Mouse (Mus musculus): Measurements from ENCODE around the gene Cyb561d2.
"Not testable (repeated sequence)": the region's sequence is repeated elsewhere in the genome, so short reads cannot be mapped to it uniquely, and the experiment has no call there.

Gene Cyb561d2

DNA sequence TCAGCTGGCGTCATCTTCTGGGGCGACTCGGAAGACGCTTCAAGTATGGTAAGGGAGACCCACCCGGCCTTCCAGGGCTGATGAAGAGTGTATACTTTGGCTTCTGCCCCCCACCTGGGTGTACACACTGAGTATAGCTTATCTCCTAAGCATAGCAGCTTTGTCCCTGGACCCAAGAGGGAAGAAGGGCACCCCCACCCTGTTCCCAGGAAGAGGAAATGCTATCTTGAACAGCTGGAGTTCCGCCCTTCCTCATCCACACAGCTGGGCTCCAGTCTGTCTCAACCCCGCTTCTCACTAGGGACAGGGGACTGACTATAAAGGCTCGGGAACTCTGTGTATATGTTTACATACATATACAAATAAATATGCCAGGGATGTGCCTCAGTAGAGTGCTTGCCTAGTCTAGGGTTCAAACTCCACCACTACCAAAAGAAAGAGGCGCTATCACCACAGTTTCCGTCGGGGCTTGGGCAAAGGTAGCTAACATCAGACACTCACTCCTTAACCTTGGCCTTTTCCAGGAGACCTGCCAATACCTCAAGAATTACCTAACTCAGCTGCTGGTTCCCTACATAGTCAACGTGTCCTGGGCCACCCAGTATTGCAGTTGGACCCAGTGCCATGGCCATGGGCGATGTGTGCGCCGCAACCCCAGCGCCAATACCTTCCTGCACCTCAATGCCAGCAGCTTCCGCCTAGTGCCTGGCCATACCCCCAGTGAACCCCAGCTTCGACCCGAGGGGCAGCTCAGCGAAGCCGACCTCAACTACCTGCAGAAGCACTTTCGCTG is 29.7 kb upstream of the Cyb561d2 start:
- no peak for DNase-seq (ENCODE audit: low read depth in 2 of 2, low spot score in 2 of 2)

DNA sequence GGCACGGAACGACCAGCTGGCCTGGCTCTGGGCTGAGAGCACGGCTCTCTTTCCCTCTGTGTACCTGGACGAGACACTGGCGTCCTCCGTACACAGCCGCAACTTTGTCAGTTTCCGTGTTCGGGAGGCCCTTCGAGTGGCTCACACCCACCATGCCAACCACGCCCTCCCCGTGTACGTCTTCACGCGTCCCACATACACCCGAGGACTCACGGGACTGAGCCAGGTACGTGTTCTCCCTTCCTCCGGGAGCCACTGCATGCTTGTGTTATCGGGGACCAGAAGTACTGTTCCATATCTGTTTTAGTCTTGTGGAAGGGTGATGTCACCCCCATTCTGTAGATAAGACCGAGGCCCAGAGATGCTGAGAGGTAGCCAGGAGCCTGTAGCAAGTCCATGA is 28.9 kb upstream of the Cyb561d2 start:
- DNase-seq (ENCODE audit: low read depth in 2 of 2, low spot score in 2 of 2): no peak

DNA sequence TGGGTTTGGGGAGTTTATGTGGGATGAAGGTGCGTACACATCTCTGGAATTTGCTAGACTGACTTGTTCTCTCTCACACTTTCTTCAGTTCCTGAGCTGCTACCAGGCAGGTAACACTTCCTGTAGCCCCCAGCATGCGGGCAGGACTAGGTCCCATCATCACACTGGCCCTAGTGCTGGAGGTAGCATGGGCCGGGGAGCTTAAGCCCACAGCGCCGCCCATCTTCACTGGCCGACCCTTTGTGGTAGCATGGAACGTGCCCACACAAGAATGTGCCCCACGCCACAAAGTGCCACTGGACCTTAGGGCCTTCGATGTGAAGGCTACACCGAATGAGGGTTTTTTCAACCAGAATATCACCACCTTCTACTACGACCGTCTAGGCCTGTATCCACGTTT is 28.0 kb upstream of the Cyb561d2 start:
- DNase-seq (ENCODE audit: low read depth in 2 of 2, low spot score in 2 of 2): no peak

DNA sequence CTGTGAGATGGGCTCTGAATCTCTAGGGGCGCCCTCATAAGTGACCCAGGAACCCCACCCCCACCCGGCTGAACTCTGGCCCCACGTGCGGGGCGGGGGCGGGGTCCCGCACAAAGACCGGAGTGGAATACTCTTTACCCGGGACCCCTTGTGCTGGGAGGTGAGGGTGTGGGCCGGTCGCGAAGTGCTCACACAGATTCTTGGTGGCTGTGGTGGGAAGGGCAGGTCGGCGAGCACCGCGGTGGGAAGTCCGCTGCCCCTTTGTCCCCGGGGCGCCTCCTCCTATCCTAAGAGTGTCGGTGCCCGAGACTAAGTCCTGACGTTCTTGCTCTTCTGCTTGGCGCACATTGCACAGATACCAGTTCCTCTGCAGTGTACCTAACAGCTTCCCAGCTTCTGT is 27.3 kb upstream of the Cyb561d2 start:
- DNase-seq (ENCODE audit: low read depth in 2 of 2, low spot score in 2 of 2): no peak

DNA sequence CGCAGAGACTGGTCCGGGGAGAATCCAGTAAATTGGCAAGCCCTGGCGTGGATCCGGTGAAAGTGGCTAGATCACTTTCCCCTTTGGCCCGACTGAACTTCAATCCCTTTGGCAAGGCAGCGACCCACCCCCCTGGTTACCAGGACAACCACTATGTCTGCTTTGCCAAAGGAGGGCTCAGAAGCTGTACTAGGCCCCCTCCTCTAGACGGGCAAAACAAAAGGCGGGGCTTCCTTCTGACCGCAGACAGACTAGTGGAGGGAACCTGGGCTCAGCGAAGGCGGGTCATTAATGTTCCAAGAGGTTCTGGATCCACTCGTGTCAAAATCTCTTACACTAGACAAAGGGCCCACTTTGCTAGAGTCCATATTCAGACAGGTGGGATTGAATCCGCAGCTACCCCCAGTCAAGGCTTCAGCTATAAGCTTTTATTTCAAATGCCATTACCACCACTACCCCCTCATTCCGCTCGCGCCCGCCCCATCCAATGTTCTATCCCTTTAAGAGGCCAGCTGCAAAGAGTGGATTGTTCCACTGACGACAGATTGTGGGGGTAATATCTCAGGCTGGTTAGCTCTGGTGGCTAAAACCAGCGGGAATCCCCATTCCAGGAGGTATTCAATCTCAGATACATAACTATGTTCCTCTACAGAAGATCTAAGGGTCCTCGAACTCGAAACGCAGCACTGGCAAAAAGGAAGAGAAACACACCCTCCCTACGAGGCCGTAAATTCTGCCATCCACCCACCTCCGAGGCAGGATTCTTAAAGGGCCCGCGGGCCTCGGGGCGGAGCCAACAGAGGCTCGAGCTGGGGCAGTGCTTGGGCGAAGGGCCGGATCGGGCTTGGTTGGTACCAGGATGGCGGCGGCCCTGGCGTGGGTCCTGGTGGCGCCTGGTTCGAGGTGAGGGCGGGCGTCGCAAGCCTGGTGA is 26.6 kb upstream of the Cyb561d2 start:
- DNase-seq (ENCODE audit: low read depth in 2 of 2, low spot score in 2 of 2): peak; percentile 62 to 76

DNA sequence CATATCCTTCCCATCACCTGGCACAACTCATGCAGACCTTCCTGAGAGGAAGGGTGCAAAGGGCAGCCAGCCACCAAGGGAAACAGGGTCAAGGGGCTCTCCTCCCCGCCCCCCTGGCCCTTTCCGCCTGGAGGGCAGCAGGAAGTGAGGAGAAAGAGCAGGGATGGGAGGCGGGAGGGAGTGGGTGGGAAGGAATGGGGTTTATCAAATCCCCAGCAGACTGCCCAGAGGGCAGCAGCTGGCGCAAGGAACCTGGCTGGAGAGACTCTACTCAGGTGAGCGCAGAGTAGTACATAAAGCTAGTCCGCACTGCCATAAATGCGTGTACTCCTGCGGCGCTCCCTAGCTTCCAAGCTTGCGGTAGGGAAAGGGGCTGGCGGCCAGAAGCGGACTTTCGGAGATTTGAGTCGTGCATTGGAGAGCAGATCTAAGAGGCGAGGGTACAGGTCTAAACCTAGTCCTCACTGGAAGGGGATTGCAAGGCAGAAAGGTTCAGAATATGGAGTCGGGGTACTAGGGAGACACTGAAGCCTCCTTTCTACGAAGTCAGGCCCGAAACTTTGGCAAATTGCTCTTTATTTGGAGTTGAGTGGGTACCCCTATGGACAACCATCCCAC is 25.8 kb upstream of the Cyb561d2 start, which contains the start of gene Hyal2:
TSS of gene Hyal2 (plus strand) at position 244 of the 618 bp plus-strand sequence.
- no peak for DNase-seq (ENCODE audit: low read depth in 2 of 2, low spot score in 2 of 2)

DNA sequence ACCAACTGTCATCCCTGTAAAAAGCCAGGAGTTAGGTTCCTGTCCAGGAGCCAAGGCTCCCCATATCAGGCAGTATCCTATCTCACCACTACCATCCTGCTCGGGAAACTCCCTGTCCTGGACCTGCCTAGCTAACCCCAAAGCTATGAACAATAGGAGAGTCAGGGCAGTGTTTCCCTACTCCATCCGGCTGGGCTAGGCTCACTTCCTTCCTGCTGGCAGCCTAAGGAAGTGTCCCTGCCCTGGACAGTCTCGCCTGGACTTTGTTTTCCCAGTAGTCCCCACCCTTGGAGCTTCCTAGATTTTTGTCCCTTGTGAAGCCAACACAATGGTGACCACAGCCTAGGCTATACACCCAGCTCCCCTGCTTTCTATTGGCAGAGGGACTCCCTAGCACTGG is 24.9 kb upstream of the Cyb561d2 start:
- DNase-seq (ENCODE audit: low read depth in 2 of 2, low spot score in 2 of 2): no peak

DNA sequence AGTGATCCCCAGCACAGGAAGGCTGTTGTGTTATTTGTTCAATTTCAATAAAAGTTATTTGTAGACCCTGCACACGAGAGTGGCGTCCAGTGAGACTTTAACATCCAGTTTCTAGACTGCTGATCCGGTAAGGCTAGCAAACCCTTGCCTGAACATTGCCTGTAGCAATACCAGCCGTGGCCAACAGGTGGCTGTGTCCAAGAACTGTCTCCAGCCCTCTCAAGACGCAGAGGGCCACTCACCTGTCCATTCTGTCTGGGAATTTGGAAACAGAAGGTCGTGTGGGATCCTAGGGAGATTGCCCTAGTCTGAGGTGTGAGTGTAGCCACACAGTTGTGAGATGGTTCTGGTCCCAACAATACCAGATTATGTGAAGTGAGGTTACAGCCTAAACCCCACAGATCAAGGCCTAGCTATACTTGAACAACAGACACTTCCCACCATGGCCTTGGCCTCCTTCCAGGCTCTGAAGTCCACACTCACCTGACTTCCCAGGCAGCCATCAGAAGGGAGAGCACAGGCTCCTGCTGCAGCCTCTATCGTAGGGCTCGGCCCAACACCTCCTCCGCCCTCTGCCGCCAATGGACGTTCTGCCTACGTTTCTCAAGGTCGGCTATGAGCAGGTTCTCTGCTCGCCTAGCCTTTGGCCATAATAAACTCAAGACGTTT is 24.2 kb upstream of the Cyb561d2 start:
- DNase-seq (ENCODE audit: low read depth in 2 of 2, low spot score in 2 of 2): peak; percentile 67 to 68

DNA sequence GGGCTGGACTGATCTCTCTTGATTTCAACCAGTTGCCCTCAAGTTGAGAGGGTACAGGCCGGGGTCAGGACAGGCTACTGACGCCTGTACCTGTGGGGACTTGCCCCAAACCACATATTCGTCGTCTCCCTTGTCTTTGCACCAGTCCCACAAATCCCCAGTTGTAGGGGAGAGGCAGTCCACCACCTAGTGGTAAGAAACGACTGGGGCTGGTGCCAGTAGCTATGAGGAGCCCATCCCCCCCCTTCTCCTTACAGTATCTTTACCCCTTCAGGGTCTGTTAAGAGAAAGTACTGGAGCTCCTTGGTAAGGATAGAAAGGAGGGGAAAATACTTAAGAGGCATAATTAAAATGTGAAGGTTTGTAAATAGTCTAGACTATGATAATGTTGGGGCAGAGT is 23.6 kb upstream of the Cyb561d2 start:
- DNase-seq (ENCODE audit: low read depth in 2 of 2, low spot score in 2 of 2): not testable (repeated sequence)

DNA sequence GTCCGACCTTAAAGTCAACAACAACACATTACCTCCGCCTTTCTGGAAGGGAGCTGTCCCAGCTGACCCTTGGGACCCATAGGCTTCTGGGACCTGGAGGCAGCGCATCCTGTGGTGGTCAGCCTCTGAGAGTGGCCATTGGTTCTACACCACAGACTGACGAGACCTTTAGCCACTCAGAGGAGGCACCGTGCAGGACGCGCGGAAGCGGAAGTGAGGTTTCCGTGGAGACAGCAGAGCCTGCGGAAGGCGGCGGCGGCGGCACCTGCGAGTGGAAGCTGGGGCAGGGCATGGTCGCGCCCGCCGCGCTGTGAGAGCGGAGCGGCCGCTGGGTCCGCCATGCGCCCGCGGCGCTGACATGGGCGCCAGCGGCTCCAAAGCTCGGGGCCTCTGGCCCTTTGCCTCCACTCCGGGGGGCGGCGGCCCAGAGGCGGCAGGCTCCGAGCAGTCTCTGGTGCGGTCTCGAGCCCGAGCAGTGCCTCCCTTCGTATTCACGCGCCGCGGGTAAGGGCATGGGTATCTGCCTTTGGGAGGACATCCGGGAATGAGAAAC is 21.1 kb upstream of the Cyb561d2 start, which contains the start of gene Tusc2:
TSS of gene Tusc2 (plus strand) at position 227 of the 553 bp plus-strand sequence.
- DNase-seq (ENCODE audit: low read depth in 2 of 2, low spot score in 2 of 2): peak; percentile 80 to 84

DNA sequence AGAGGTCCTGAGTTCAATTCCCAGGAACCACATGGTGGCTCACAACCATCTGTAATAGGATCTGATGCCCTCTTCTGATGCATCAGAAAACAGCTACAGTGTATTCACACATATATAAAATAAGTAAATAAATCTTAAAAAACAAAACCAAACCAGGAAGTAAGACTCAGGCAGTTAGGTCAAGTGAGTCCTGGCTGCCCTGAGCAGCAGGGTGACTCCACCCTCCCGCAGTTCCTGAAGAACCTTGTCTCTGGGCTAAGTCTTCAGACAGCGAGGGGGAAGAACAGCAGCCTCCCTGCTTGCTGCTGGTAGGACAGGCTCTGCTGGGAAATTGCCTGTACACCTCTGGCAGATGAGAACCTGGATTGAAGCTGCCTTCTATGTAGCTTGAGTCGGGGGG is 14.4 kb upstream of the Cyb561d2 start:
- DNase-seq (ENCODE audit: low read depth in 2 of 2, low spot score in 2 of 2): no peak

DNA sequence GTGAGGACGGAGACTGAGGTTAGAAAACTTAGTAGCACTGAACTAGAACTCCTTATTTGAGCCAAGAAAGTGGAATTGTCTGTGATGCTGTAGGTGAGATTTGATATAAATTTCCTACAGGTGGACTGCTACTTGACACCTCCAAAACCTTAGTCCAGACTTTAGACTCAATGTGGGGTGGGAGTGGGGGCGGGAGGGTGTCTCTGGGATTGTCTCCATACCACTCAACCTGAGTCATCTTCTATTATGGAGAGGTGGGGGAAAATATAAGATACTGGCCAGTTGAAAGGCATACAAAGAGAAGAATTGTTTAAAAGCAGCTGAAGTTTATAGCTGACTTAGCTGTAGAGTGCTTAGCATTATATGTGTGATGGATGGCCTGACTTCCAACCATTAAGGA is 13.7 kb upstream of the Cyb561d2 start:
- DNase-seq (ENCODE audit: low read depth in 2 of 2, low spot score in 2 of 2): no peak

DNA sequence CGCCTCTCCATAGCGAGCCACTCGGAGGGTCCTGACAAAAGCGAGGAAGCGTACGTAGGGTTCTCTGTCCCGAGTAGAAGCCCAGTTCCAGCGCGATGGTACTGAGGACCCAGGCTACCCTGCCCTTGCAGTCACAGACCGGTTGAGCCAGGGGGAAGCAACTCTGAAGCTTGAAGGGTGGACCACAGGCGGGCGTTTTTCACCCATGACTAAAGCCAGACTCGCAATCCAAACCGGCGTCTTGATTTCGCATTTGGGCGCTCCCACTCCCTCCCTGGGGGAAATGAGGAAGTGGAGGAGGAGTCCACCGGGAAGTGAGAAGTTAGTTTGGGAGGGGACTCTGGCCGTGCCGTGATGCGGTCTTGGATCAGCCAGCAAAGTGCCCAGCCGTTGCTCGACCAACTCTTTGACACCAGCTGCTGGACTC is 13.1 kb upstream of the Cyb561d2 start:
- no peak for DNase-seq (ENCODE audit: low read depth in 2 of 2, low spot score in 2 of 2)

DNA sequence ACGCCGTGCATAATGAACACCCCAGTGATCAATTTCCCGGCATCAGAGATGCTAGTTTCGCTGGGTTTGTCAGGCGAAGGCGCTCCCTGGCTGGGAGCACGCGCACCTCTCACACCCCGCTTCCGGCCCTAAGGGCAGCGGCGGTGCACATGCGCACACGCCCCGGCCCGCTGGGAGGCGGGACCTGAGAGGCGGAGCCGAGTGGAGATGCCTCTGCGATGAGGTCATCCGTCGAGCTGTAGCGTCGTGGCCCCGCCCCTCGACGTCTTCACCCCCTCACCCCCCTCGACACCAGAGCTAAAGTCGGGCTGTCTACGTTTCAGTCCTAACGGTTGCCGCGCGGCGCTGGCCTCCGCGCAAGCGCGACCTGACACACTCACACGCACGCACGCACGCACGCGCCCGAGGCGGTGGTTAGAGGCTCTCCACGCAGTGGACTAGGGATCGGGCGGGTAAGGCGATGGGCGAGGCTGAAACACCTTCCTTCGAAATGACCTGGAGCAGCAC is 12.4 kb upstream of the Cyb561d2 start:
- DNase-seq (ENCODE audit: low read depth in 2 of 2, low spot score in 2 of 2): peak; percentile 94 to 95

DNA sequence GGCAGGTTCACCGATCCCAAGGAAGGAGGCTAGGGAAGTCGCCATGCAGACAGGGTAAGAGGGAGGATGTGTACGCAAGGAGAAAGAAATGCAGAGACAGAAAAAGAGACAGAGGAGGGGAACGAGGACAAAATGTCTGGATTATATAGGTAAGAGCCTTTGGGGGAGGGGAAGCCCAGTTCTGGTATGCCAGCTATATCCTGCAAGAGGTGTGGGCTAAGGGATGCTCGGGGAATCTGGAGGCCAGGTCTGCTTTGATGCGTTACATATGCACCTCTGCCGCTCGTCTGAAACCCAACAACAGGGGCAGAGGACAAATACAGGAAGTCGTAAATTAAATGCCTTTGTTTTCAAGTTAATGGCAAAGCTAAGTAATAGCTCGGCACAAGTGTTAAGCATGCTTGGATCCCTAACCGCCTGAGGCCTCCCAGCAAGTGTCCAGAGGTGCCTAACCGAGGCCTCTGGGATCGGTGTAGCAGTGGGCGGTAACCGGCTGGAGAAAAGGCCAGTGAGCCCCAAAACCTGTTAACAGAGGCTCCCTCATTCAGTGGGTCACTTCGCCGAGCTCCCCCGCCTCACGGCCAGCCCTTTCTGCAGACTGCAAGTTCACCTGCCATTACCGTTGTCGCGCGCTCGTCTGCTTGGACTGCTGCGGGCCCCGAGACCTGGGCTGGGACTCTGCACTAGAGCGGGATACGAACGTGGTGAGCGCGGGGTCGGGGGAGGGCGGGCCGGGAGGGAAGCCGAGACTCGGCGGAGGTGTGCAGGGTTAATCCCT is 11.7 kb upstream of the Cyb561d2 start:
- DNase-seq (ENCODE audit: low read depth in 2 of 2, low spot score in 2 of 2): no peak

DNA sequence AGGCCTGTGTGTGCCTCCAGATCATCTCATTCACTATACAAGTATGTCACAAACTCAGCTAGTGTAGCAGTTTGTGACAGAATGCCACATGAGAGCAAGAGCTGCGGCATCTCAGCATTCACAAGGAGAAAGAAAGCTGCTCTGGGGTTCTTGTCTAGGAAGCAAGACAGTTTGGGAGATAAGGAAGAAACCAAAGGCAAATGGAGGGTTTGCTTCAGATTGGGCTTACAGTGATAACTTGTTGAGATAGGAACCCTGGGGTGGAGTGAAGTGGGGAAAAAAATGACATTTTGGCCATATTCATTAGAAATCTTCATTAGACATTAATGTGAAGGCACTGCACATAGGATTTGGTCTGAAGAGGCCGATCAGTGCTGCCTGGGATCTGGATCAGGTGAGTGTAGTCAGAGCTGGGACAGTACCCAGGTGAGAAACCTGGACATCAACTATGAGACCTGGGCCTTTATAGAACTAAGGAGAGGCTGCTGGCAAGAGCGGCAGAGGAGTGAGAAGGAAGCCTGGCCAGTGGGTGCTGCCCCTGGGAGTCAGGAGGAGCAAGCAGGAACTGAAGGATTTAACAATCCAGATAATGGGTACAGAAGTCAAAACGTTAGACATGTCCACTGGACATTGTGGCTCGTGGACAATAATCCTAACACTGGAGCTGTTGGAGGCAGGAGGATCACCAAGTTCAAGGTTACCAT is 10.8 kb upstream of the Cyb561d2 start:
- no peak for DNase-seq (ENCODE audit: low read depth in 2 of 2, low spot score in 2 of 2)

DNA sequence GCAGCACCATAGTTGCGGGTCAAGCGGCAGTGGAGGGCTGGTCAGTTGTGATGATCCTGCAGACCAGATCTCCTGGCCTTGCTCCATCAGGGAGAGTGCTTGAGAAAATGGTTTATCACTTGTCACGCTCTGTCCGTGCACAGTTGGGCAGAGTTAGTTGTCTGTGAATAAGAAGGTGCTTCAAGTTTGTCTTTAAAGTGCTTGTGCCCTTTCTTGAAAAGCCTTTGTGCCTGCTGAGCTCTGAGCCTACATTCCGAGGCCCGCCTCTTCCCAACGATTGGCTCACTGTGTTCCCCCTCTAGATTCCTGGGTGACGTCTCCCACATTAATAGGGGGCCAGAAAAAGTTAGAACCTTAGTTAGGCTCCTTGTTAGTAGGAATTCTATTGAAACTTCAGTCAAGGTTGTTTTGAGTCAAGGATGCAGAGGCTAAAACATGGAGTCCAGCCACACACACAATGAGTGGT is 9.9 kb upstream of the Cyb561d2 start:
- DNase-seq (ENCODE audit: low read depth in 2 of 2, low spot score in 2 of 2): no peak

DNA sequence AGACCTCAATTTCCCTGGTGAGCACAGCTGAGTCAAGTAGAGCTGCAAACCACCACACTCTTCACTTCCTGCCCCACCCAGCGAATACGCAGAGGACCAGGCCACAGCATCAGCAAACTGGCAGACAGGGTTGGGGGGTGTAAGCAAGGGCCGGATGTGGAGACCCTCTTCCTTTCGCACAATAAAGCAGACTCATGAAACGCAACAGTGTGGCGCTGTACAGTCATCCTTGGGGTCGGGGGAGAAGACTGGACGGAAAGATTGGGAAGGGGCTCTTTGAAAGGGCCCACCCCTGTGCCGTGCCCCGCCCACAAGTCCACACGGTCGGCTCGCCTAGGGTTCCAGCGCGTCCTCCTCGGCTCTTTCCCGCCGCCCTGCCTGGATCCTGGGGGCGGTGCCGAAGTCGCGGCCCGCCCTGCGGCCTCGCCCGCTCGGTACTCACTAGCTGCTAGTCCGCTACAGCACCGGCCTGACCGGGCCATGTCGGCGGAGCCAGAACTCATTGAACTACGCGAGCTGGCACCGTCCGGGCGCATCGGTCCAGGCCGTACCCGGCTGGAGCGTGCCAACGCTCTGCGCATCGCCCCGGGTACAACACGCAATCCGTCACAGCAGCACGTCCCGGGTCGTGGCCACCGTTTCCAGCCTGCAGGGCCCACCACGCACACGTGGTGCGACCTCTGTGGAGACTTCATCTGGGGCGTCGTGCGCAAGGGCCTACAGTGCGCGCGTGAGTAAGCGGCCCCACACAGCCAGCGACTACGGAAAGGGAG is 9.3 kb upstream of the Cyb561d2 start, which contains the start of gene Rassf1:
TSS of gene Rassf1 (plus strand) at position 439 of the 773 bp plus-strand sequence.
- peak; percentile 76 to 82 for DNase-seq (ENCODE audit: low read depth in 2 of 2, low spot score in 2 of 2)
